Mouse (Mus musculus): ENCODE measurements at regions not wholly inside any gene's neighbourhood (a gene's known extent, or its start where the extent isn't known, plus 50 kb on each side); places are given as distances from the start of the nearest gene placed in this dataset.
A peak's percentile ranks its signal among the peaks of the same experiment; 100 is the strongest.

DNA sequence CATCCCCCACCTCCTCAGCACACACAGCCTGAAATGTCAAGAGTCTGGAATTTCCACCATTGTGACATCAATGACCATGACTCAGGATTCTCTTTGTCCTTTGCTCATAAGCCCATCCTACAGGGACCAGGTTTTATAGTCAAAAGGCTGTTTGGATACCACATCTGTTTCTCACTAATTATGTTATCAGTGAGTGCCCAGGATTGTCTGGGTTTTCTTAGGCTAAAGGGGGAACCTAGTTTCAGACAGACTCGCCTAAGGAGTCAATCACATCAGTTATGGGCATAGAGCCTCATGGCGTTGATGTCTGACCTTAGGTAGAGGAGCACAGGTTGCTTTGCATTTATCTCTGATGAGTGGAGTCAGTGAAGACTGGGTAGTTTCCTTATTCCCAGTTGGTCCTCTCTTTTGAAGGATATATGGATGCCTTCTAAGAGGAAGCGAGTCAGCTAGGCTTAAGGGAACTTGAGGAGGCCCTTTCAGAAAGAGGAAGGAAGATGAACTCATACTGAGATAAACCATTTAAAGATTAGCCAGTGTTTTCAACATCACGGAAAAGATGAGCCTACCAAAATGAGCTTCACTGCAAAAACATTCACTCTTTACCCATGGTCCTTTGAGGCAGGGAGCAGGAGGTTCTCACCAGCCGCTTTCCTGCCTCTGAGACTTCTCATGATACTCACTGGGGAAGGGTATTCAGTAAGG lies 143.8 kb upstream of the Tmem164 start:
- intact Hi-C loops (cut with DNase I) = loop anchor here (10.0 kb wide), 1 partner anchor 343 kb away; the partner anchor contains the start of gene Gucy2f
- no peak for DNase-seq

DNA sequence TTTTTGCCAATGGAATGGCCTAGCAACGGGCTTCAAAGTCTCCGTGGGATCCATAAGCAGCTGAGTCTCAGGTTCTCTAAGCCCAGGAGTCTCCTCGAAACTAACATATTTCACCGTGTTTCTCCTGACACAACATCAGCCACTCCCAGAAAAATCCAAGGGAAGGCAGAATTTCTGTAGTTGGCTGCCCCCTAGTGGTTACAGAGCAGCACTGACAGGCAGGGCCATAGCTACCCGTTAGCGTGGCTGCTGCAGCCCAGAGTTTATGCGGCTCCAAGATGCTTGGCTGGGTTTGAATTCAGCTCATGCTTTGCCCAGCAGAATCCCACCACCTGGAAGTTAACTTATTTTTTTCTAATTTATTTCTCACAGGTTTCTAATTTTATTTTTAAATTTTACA lies 140.9 kb upstream of the Tmem164 start:
- intact Hi-C loops (cut with DNase I) = no loop called here
- DNase-seq = peak; percentile 43 to 78

DNA sequence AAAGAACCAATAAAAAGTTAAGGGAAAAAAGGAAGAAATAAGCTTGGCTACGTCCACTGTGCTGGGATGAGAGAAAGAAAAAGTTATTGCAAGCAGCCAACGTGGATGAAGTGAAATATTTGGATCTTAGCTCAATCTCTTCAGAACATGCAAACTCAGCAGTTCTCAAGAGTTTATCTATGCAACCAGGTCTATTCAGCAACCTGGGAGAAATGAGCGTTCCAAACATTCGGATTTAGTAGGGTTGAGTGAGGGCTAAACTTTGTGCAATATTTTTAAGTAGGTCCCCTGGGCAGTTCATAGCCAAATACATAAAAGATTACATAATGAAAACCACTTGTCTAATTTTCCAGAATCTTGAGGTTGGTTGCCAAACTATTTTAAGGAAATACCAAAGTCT lies 129.0 kb upstream of the Tmem164 start:
- DNase-seq = no peak
- intact Hi-C loops (cut with DNase I) = loop anchor here (10.0 kb wide), 2 partner anchors 123 to 503 kb away; no protein-coding TSS in a partner anchor

DNA sequence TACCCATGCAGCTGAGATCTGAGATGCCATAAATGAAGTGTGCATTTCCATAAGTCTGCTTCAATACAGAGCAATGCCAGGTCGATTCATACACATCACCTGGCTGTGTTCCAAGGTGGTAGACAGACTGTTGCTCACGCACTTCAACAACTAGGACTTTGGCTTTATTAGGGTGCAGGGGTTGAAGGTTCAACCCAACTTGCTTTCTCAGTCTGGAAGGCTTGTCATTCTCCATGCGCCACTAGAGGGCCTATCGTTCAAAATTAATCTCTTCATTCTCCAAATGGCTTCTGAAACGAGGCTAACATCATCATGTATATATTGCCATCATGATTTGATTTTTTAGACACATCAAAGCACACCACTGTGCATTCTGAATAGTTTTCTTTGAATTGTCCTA lies 127.0 kb upstream of the Tmem164 start:
- intact Hi-C loops (cut with DNase I) = loop anchor here (2.0 to 10.0 kb wide), 3 partner anchors 121 to 501 kb away; no protein-coding TSS in a partner anchor
- DNase-seq = peak; percentile 15 to 60

DNA sequence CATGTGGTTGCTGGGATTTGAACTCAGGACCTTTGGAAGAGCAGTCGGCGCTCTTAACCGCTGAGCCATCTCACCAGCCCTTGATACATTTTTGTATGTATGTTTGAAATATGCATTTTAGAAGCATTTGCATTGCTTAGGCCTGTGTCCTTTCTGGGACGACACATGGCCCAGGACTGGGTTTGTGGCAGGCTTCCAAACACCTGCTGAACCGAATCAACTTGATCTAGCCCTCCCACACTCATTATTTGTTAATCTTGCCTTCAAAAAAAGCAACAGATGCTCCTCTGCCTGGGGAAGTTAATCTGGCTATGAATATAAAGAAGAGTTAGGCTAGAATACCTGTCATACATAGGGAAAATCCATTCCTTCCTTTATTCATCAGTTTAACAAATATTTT lies 123.7 kb upstream of the Tmem164 start:
- intact Hi-C loops (cut with DNase I) = loop anchor here (10.0 kb wide), 2 partner anchors 117 to 497 kb away; no protein-coding TSS in a partner anchor
- DNase-seq = no peak

DNA sequence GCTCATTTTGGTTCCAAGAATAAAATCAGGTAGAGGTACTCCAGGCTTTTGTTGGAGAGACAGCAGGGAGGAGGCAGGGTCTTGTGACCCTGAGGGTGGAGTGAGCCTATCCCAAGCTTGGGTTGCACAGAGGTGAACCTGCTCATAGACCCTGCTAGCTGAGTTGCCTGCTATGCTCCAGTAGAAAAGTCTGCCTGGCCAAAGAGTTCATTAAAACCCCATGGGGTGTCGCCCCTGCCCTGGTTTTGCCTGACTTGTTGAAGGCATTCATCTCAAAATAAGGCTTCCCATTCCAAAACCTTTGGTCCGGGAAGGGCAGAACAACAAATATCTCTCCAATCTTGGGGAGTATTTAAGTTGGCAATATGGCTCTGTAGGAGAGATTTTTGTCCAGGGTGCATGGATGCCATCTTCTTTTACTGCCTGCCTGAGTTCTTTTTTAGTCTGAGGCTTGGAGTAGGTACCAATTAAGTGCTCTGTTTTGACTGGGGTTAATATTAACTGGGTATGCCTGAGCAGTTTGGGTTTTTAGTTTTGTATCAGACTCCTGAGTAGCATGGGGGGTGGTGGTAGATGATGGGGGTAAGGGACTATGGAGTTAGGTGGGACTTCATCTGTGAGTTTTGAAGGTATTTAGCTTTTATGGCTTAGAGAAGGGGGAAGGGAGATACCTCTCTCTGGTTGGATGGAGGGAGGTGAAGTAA lies 120.8 kb upstream of the Tmem164 start:
- intact Hi-C loops (cut with DNase I) = no loop called here
- peak in 1 of 2 experiments; percentile 1 for DNase-seq

DNA sequence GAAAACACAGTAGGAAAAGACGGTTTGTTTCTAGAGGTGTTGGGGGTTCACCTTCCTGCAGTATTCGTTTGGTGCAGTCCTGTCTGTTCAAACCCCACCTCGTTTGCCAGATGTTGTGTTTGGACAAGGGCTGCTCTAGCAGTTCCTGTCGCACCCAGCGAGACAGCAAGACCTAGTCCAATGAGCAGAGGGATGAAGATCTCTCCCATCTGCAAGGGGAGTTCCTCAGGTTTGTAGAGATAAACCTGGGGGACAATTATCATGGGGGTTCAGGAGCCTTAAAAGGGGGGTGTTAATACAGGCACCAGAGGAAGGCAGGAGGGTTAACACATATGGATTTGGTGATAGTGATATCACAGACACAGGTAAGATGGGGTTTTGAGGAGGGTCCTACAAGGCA lies 119.4 kb upstream of the Tmem164 start:
- intact Hi-C loops (cut with DNase I) = no loop called here
- DNase-seq = no peak

DNA sequence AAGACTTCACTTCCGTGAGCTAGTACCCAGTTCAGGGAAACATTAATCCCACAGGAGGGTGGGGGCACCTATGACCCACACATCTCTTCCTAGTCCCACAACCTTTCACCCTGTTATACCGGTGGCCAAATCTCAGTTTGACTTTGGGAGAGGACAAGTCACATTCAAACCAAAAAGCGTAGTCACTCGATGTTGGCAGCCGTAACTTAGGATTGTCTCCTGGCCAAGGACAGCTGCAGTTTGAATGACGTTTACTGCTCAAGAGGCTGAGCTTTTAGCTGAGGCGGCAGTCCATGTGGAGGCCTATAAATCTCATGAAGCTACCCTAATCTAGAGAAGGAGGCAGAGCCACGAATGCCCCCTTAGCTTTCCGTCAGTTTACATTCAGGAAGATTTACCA lies 117.0 kb upstream of the Tmem164 start:
- DNase-seq = peak; percentile 9 to 39
- intact Hi-C loops (cut with DNase I) = no loop called here

DNA sequence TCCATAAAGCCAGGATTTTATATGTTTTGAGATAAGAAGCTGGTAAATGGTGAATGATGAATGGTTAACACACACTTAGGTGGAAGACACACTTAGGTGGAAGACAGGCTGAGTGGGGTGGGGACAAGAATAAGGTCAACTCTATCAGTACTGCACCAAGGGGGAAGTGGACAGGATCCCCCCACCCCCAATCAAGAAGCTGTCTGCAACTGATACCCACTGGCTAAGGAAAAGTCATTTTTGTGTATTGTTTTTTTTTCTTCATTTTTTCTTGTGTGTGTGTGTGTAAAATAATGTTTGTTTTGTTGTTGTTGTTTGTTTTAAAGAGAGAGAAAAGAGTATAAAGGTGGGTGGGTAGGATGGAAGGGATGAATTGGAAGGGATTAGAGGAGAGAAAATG lies 109.4 kb upstream of the Tmem164 start:
- DNase-seq = no peak
- intact Hi-C loops (cut with DNase I) = no loop called here

DNA sequence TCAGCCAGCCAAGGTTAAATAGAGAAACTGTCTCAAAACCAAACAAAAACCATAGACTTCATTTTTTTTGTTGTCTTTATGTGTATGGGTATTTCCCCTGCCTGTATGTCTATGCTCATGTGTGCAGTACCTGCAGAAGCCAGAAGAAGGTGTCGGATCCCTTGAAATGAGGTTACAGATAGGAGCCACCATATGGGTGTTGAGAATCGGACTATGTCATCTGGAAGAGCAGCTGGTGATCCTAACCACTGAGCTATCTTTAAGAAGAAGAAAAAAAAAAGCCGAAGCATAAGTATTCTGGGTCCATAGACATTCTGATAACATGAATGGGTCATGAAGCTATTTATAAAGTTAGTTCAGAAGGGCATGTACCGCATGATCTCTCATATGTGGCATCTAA lies 107.2 kb upstream of the Tmem164 start:
- intact Hi-C loops (cut with DNase I) = no loop called here

DNA sequence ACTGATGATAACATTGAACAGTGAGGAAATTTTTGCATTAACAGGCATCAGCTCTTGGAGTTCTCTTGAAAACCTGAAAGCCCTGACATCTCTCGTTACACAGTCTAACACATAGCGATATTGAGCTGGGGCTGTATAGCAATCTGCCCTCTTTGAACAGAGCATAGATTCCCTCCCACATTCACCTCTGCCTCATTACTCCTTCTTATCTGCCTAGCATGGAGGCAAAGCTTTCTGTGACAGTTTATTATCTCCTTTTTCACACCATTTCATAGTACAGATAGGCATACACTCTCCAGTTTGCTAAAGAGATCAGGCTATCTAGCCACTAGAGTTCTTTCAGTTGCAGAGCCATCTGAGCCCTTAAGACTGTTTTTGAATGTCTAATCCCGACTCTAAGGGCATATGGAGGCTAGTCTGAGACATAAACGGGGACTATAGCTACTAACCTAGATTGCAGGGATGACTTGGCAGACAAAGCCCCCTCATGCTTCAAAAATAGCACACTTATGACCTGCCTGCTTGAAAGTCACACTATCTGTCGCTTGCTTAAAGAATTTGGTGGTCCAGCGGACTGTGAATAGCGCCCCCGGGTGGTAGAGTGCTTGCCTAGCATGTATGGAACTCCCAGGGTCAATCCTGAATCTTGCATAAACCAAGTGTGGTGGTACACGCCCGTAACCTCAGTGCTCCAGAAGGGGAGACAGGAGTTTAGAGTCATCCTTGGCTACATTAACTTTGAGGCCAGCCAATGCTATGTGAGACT lies 106.1 kb upstream of the Tmem164 start:
- intact Hi-C loops (cut with DNase I) = no loop called here
- no peak for DNase-seq

More for the DNA sequence above, 107.2 kb upstream of the Tmem164 start:
- no peak for DNase-seq

DNA sequence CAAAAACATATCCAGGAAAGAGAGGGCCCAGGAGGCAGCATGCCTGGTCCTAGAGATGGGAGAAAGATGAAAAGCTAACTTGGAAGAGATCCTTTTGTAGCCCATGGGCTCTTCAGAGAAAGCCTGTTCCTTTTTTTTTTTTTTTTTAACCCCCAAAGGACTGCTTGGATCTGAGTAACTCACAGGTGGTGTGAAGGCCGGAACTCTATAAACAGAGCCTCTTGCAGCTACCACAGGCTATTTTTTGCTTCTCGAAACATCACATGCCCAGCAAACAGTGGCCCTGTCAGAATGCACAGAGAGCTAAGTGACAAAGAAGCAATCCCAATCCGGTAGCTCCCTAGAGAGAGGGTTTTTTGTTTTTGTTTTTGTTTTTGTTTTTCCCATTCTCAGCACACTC lies 105.1 kb upstream of the Tmem164 start:
- intact Hi-C loops (cut with DNase I) = no loop called here

DNA sequence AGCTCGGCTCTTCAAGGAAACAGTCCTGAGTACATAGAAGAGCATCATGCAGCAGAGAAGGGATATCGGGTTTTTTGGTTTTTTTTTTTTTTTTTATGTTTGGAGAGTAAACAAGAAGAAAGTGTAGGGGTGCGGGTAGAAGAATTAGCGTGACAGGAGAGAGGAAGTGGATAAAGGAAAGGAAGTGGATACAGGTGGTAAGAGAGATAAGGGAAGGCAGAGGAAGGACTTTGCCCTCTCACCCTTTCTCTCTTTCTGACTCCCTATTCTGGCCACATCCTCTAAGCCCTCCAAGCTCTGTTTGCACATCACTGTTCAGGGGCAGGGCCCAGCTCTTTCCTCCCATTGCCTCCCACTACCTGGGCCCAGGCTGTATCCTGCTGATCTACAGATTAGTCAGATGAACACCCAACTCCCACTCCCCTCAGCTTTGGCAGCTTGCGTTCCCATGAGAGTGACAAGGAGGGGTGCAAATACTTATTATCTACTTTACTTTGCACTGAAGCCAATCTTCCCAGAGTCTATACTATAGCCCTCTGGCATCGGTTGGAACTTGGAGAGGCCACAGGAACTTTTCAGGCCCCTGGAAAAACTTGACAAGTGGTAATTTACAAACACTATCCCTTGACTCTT lies 103.6 kb upstream of the Tmem164 start:
- no peak for DNase-seq
- intact Hi-C loops (cut with DNase I) = no loop called here

More for the DNA sequence above, 105.1 kb upstream of the Tmem164 start:
- DNase-seq = no peak

DNA sequence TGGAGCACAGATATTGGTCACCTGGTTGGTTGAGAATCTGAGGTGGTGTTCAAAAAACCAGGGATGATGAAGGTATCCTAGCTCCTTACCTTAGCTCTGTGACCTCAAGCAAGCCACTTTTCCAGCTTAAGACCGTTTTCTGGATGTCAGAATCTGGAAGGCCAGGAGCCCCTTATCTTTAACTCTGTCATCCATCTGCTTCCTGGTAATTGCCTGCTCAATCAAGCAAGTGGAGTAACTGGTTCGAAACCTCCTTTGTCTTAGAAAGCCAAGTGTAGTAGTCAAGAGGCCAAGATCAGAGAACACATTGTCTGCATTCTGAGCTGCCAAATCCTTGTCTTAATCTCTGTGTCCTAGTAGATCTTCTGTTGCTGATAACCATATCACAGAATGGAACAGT lies 95.9 kb upstream of the Tmem164 start:
- intact Hi-C loops (cut with DNase I) = no loop called here

DNA sequence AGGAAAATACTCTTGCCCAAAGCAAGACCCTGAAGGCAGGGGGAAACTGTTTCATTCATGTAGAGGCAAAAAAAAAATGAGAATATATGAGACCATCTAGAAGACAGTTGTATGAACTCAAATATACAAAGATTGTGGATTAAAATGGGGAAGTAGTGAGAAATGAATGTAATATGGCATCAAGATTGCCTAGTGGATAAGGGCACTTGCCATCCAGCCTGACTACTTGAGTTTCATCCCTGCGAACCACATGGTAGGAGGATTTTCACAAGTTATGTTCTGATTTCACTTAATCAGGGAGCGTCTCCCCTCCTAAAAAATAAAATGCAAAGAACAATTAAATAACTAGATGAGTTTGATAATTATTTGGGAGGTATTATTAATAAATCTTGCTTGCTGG lies 81.8 kb upstream of the Tmem164 start:
- no peak for DNase-seq
- intact Hi-C loops (cut with DNase I) = no loop called here

More for the DNA sequence above, 95.9 kb upstream of the Tmem164 start:
- no peak for DNase-seq

DNA sequence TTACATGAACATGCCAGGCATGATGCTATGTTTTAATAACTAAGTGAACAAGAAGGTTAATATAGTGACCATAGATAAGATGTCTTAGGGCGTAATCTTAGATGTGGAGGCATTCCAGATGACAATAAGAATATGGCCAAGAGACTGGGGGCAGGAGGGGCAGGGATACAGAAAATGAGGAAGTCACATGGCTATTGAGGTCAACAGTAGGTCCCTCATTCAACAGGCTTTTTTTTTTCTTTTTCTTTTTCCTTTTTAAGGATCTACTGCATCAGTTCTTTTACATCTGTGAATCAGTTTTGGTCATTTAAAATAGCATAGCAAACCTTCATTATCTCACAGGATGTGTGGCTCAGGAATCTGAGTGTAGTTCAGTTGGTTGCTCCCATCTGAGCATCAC lies 80.4 kb upstream of the Tmem164 start:
- intact Hi-C loops (cut with DNase I) = no loop called here

DNA sequence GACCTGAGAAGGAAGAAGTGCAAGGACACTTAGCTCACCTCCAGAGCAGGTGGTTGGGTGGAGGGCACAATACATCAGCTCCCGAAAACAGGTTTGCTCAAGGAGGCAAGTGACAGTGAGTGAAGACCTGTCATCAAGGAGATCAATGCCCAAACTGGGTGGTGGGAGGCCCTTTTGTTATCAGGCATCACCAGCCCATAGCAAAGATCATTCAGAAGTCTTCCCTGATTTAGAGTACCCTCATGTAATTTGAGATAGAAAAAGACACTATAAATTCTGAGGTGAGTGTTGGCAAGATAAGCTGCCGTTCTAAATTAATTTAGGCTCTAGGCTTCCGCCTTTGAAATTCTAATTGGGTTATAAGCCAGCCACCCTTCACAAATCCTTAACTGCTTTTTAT lies 76.1 kb upstream of the Tmem164 start:
- intact Hi-C loops (cut with DNase I) = no loop called here
- no peak for DNase-seq

More for the DNA sequence above, 80.4 kb upstream of the Tmem164 start:
- no peak for DNase-seq

DNA sequence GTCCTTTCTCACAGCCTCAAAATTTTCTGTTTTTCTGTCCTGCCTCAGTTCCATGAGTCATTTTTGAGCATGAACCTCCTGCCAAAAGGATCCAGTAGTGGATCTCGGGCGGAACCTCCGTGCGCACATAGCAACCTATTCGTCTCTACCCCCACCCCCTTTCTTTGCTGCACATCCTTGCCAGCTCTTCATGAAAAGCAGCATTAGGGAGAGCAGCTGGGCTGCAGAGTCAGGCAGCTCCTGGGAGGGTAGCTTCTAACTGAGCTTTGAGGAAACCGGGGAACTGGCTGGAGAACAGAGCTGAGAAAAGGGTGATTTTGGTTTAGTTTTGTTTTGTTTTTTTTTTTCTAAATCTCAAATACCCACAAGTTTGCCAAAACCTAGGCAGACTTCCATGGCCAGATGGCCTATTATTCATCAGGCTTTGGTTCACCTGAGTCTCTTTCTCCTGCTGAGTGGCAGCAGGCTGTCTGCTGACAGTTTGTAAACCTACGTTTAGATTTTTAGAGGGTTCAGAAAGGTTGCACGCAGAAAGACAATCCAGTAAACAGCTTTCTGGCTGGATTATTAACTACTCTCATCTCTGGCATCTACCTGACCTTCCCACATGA lies 74.5 kb upstream of the Tmem164 start:
- no peak for DNase-seq
- intact Hi-C loops (cut with DNase I) = no loop called here

DNA sequence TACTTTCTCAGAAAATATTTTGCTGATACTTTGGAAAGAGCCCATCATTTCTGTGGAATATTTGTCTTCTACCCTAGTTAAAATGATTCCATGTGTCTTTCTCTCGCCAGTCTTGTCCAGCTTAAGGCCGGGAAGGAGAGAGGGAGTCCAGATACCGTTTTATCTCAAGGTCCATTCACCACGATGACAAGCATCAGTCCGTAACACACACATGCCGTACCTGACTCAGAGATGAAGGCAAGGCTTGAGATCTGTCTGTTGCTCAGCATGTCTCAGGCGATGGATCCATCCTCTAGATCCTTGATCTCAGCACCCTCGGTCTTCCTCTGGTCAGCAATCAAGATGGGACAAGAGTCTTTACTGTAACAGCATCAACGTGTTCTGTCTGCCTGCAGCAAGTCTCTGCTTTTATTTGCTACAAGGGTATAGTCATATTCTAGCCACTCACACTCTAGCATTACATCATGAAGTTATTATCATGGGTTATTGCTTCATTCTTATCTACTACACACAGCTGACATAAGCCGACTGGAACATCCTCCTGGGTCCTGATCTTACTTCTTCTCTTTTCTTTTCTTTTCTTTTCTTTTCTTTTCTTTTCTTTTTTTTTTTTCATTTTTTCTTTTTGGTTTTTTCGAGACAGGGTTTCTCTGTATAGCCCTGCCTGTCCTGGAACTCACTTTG lies 64.9 kb upstream of the Tmem164 start:
- no peak for DNase-seq
- intact Hi-C loops (cut with DNase I) = no loop called here

DNA sequence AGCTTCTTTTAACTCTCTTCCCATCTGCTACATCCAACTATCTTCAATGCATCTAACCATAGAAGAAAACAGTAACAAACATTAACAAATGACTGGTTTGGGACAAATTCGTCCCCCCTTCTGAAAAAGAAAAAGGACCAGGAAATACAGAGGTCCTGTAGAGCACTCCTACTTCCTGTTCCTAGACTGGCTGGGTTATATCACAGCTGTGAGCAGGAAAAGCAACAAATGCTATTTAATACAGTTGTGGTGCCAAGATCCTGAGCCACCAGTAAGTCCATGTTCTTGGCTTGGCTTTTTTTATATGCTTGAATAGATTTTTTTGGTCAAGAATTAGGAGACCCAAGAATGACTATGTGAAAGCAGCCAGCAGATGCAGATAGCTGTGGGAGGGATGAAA lies 62.8 kb upstream of the Tmem164 start:
- intact Hi-C loops (cut with DNase I) = no loop called here
- peak in 1 of 2 experiments; percentile 7 for DNase-seq
